Mouse (Mus musculus) intestine, embryonic 16.5 days (tissue): Measurements from ENCODE around the gene Efcab7. TPM values are rescaled to one million over a fixed set of nuclear protein-coding genes. Genes with fewer than 3 reads are reported as not detected.

Source experiments
- ATAC-seq: fragments of 200-750 bp; cut with Nextera tagmentation; 2 replicates; pipeline ENCODE4 v1.8.0; 2017; ENCODE audit warnings: moderate TSS enrichment, moderate library complexity
- H3K27ac ChIP-seq: fragments of 300-500 bp; sonication (generic); 2 replicates; pipeline ENCODE4 v1.5.1; 2014; ENCODE audit warnings: mild to moderate bottlenecking, low read length
- H3K27me3 ChIP-seq: fragments of 300-500 bp; sonication (generic); replicated peaks from 2 replicates; pipeline ENCODE4 v1.6.1; 2014; ENCODE audit warnings: low read length, control low read depth, mixed read lengths; ENCODE audit not compliant: control insufficient read depth, insufficient read depth
- H3K36me3 ChIP-seq: fragments of 300-500 bp; sonication (generic); 2 replicates; pipeline ENCODE4 v1.6.1; 2014; ENCODE audit warnings: low read length, control low read depth; ENCODE audit not compliant: control insufficient read depth, insufficient read depth
- H3K4me1 ChIP-seq: fragments of 300-500 bp; sonication (generic); 2 replicates; pipeline ENCODE4 v1.6.1; 2014; ENCODE audit warnings: low read length, control low read depth, mixed read lengths; ENCODE audit not compliant: control insufficient read depth, insufficient read depth
- H3K4me2 ChIP-seq: fragments of 300-500 bp; sonication (generic); 2 replicates; pipeline ENCODE4 v1.6.1; 2014; ENCODE audit warnings: low read depth, low read length, control low read depth
- H3K4me3 ChIP-seq: fragments of 300-500 bp; sonication (generic); 2 replicates; pipeline ENCODE4 v1.5.1; 2014; ENCODE audit warnings: mild to moderate bottlenecking, low read length
- H3K9ac ChIP-seq: fragments of 300-500 bp; sonication (generic); 2 replicates; pipeline ENCODE4 v1.6.1; 2014; ENCODE audit warnings: low read depth, low read length
- H3K9me3 ChIP-seq: fragments of 300-500 bp; sonication (generic); 2 replicates; pipeline ENCODE4 v1.6.1; 2016; ENCODE audit warnings: low read length, control low read depth; ENCODE audit not compliant: control insufficient read depth
- WGBS: fragments of 180-500 bp; shearing (Covaris S2); extraction: QIAGEN DNeasy Blood & Tissue Kit; methylation state at CpG from one replicate; pipeline ENCODE4 v1.1.7; 2014; 5-methylcytosine and 5-hydroxymethylcytosine counted together
- polyA plus RNA-seq: library from polyadenylated mRNA; unstranded; fragments of >200 nt; fragmentation: Nextera tagmentation; extraction: Ambion mirVana; gene quantifications from 2 replicates; pipeline ENCODE4 v1.2.1, GENCODE M21; 2015

The Efcab7 gene
- polyA plus RNA-seq: 11.5 and 12.4 TPM in 2 replicates

DNA sequence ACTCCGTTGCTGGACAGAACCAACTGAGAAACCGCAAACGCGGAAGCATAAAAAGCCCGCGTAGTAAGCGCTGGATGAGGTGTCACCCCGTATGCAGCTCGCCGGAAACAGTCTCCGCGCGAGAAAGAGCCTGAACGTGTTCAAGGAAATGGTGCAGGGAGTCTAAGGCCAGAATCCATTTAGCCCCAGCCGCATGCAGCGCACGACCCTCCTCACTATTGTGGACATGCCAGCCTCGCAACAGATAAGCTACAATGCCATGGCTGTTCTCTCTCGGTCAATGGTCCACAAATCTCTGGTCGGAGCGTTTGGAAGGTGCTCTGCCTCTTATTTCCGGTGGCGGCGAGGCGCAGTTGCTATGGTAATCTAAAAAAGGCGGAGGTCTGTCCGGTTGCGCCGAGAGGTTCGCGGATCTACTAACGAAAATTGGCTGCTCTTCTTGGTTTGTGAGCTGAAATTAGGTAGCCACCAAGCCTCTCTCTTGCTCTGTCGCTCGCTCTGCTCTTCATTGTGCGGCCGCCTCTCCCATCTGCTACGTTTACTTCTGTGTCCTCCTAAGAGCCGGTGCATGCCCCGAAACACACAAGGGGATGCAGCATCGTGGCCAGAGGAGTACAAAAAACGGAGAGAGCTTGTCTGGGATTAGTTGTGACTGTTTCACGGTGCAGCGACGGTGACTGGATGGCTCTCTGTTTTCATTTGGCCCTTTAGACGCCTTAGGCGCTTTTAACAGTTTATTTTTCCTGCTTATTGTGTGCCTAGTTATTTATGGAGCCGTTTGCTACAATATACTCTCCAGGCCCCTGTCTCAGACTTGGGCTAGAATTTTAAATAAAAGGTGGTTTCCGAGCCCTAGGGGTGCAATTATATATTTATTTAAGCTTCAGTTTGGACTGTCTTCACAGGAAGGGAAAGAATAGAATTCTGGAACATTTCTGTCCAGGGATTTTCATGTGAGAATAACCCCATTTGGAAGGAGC lies at the start of gene Efcab7:
Gene Efcab7, plus strand, starts transcription at position 105 of the 980 bp plus-strand sequence.
- peak within 1 kb of the TSS; percentile 66 for H3K4me2 ChIP-seq
- peak within 1 kb of the TSS; percentile 83 for H3K4me3 ChIP-seq
- peak within 1 kb of the TSS; percentile 87 for H3K27ac ChIP-seq
- WGBS: under 1% methylated on average over 48 of the region's 48 CpGs
- H3K36me3 ChIP-seq: no peaks in the 10 kb centered on the region
- H3K27me3 ChIP-seq: no peaks in the 10 kb centered on the region
- no peaks in the 10 kb centered on the region for H3K9me3 ChIP-seq
- H3K4me1 ChIP-seq: peaks cover 5% of the 10 kb centered on the region; the same call in 1 of the 2 replicates
- H3K9ac ChIP-seq: peak within 1 kb of the TSS; percentile 91
- ATAC-seq: peak; percentile 94

GRCm38 (mm10) chr4:99792365-99792764 lies 36.6 kb upstream of the Efcab7 start:
- H3K4me2 ChIP-seq: no peak overlapping the region
- WGBS: 86% methylated on average over 6 of the region's 6 CpGs
- ATAC-seq: no peak

DNA sequence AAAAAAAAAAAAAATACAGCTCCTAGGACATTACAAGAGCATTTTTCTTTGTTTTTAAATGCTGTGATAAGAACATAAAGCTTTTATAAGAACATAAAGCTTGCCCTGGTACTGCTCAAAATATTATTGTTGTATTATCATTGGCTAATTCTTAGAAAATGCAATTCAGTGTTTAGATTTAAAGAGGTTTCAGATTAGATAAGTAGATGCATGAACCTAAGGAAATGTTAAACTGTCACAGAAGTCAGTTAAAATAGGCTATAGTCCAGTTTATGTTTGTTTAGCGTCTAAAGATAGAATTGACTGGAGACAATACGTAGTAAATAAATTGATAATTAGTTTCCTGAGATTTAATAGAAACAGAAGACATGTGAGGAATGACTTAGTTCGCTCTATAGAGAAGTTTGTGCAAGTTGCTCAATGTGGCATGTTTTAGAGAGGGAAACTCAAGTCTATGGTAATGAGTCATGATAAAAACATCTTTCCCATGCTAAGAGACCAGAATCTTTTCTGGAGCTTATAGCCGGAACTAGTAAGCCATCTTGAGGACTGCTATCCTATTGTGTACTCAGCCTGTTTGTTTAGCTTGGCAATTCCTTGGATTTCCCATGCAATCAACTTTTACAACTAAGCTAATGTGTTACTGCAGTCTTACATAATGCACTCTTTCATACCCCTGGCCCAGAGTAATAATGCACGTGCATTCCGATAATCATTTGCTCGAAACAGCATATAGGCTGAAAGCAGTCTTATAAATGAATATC lies 12.1 kb upstream of the Efcab7 start:
- Histone ChIP-seq H3K4me2 (no peak overlapping the region), H3K9me3 (no peaks in the 10 kb centered on the region), H3K4me1 (no peaks in the 10 kb centered on the region), H3K27ac (no peak overlapping the region), H3K27me3 (no peaks in the 10 kb centered on the region), H3K4me3 (no peak overlapping the region), H3K9ac (no peak overlapping the region), H3K36me3 (no peaks in the 10 kb centered on the region)
- ATAC-seq: peak; percentile 98
- 61% methylated on average over 7 of the region's 7 CpGs for WGBS

More at GRCm38 (mm10) chr4:99792365-99792764, 36.6 kb upstream of the Efcab7 start:
- Histone ChIP-seq H3K4me1 (no peaks in the 10 kb centered on the region), H3K27ac (no peak overlapping the region), H3K9ac (no peak overlapping the region), H3K9me3 (no peaks in the 10 kb centered on the region), H3K36me3 (no peaks in the 10 kb centered on the region), H3K27me3 (no peaks in the 10 kb centered on the region), H3K4me3 (no peak overlapping the region)

- Histone ChIP-seq H3K4me3 (no peak overlapping the region; the same call in 1 of the 2 replicates), H3K9ac (no peak overlapping the region), H3K27ac (no peak overlapping the region), H3K27me3 (no peaks in the 10 kb centered on the region), H3K4me2 (peak overlapping the region; percentile 38; the same call in 1 of the 2 replicates), H3K9me3 (no peaks in the 10 kb centered on the region), H3K4me1 (peaks cover 5% of the 10 kb centered on the region; the same call in 1 of the 2 replicates), H3K36me3 (no peaks in the 10 kb centered on the region)
- 52% methylated on average over 4 of the region's 4 CpGs for WGBS
- ATAC-seq: no peak
Observed at GRCm38 (mm10) chr4:99828337-99828736, 661 bp upstream of the Efcab7 start.

- peak overlapping the region; percentile 87; the same call in 1 of the 2 replicates for H3K27ac ChIP-seq
Observed at GRCm38 (mm10) chr4:99828739-99829093, 282 bp upstream of the Efcab7 start.

GRCm38 (mm10) chr4:99881882-99882281 lies 52.9 kb downstream of the Efcab7 start:
- Histone ChIP-seq H3K27ac (no peak overlapping the region), H3K27me3 (no peaks in the 10 kb centered on the region), H3K4me1 (no peaks in the 10 kb centered on the region), H3K4me3 (no peak overlapping the region), H3K9ac (no peak overlapping the region), H3K36me3 (no peaks in the 10 kb centered on the region), H3K4me2 (no peak overlapping the region), H3K9me3 (no peaks in the 10 kb centered on the region)
- ATAC-seq: no peak

More at GRCm38 (mm10) chr4:99828739-99829093, 282 bp upstream of the Efcab7 start:
- Histone ChIP-seq H3K4me3 (peak overlapping the region; percentile 83), H3K4me1 (peaks cover 5% of the 10 kb centered on the region; the same call in 1 of the 2 replicates), H3K4me2 (peak overlapping the region; percentile 66), H3K36me3 (no peaks in the 10 kb centered on the region), H3K9ac (peak overlapping the region; percentile 91), H3K27me3 (no peaks in the 10 kb centered on the region), H3K9me3 (no peaks in the 10 kb centered on the region)
- WGBS: under 1% methylated on average over 7 of the region's 7 CpGs
- peak; percentile 50 for ATAC-seq

- no peak overlapping the region for H3K4me3 ChIP-seq
- no peak overlapping the region for H3K9ac ChIP-seq
- H3K27ac ChIP-seq: no peak overlapping the region
- no peak overlapping the region for H3K4me2 ChIP-seq
- no peaks in the 10 kb centered on the region for H3K36me3 ChIP-seq
- H3K9me3 ChIP-seq: no peaks in the 10 kb centered on the region
- ATAC-seq: no peak
- H3K4me1 ChIP-seq: no peaks in the 10 kb centered on the region
- no peaks in the 10 kb centered on the region for H3K27me3 ChIP-seq
Observed at GRCm38 (mm10) chr4:99882405-99882804, 53.4 kb downstream of the Efcab7 start.

- no peak overlapping the region for H3K9ac ChIP-seq
- ATAC-seq: no peak
- 70% methylated on average over 4 of the region's 4 CpGs for WGBS
- no peaks in the 10 kb centered on the region for H3K4me1 ChIP-seq
- H3K36me3 ChIP-seq: no peaks in the 10 kb centered on the region
- H3K4me2 ChIP-seq: no peak overlapping the region
- no peak overlapping the region for H3K4me3 ChIP-seq
- no peaks in the 10 kb centered on the region for H3K9me3 ChIP-seq
- no peaks in the 10 kb centered on the region for H3K27me3 ChIP-seq
- no peak overlapping the region for H3K27ac ChIP-seq
Observed at GRCm38 (mm10) chr4:99913894-99914451, 85.0 kb downstream of the Efcab7 start.

GRCm38 (mm10) chr4:99926380-99926779 lies 97.4 kb downstream of the Efcab7 start:
- 0 out of 2 replicates have a peak, but pooled peaks cover 4% of the 10 kb centered on the region for H3K4me1 ChIP-seq
- WGBS: 89% methylated on average over 4 of the region's 4 CpGs
- H3K4me2 ChIP-seq: no peak overlapping the region
- no peak for ATAC-seq
- no peaks in the 10 kb centered on the region for H3K9me3 ChIP-seq
- H3K9ac ChIP-seq: no peak overlapping the region
- H3K36me3 ChIP-seq: no peaks in the 10 kb centered on the region
- no peak overlapping the region for H3K4me3 ChIP-seq
- no peak overlapping the region for H3K27ac ChIP-seq
- H3K27me3 ChIP-seq: no peaks in the 10 kb centered on the region
